16 mouse cellular contexts compared by ENCODE assay signal in genomic region chr6:103947474-103947873, GRCm38 (mm10).
"Had no signal": no experiment of that assay in that cellular context is flagged by ENCODE, and none has a peak within 500 bp of the region (broad histone marks: within the 10 kb centered on the region; RNA-seq: fewer than 3 reads in every experiment).

No protein-coding gene starts in this region.

- H3K27me3 ChIP-seq: neural tube, embryonic 13.5 days; neural tube, embryonic 15.5 days; stomach, embryonic 15.5 days had no signal

- H3K36me3 ChIP-seq: neural tube, embryonic 13.5 days; neural tube, embryonic 15.5 days; stomach, embryonic 15.5 days had no signal

- H3K9ac ChIP-seq: neural tube, embryonic 13.5 days; neural tube, embryonic 15.5 days; stomach, embryonic 15.5 days had no signal

- DNase-seq: retina, postnatal 1 day; right cerebral cortex, adult 18-20 months; right cerebral cortex, postnatal 14 days; right cerebral cortex, postnatal 25 days; right cerebral cortex, postnatal 4 days; spleen, adult 18-20 months; thymus, adult 18-20 months; thymus, adult 2 months; thymus, postnatal 14 days; thymus, postnatal 25 days; thymus, postnatal 36 days; thymus, postnatal 4 days had no signal

- H3K27ac ChIP-seq: neural tube, embryonic 13.5 days; neural tube, embryonic 15.5 days; stomach, embryonic 15.5 days; stomach, postnatal 0 days had no signal

- H3K4me2 ChIP-seq: neural tube, embryonic 13.5 days; neural tube, embryonic 15.5 days; stomach, embryonic 15.5 days had no signal

- H3K9me3 ChIP-seq: neural tube, embryonic 13.5 days; neural tube, embryonic 15.5 days; stomach, embryonic 15.5 days had no signal

- H3K4me3 ChIP-seq: neural tube, embryonic 13.5 days; neural tube, embryonic 15.5 days; stomach, embryonic 15.5 days had no signal

- H3K4me1 ChIP-seq: neural tube, embryonic 13.5 days; neural tube, embryonic 15.5 days; stomach, embryonic 15.5 days had no signal
